Mouse (Mus musculus) lung, embryonic 15.5 days (tissue): ENCODE measurements around the gene Nxf1. TPM values are rescaled to one million over a fixed set of nuclear protein-coding genes. Genes with fewer than 3 reads are reported as not detected.

ENCODE experiments used
- ATAC-seq: fragments of 200-750 bp; cut with Nextera tagmentation; 2 replicates; pipeline ENCODE4 v1.8.0; 2017; ENCODE audit warnings: moderate number of reproducible peaks, borderline replicate concordance; ENCODE audit not compliant: low FRiP score, low TSS enrichment; ENCODE audit errors: extremely low read depth
- H3K27ac ChIP-seq: fragments of 300-500 bp; sonication (generic); 2 replicates; pipeline ENCODE4 v1.5.1; 2015; ENCODE audit warnings: moderate library complexity, mild to moderate bottlenecking, inconsistent platforms
- H3K27me3 ChIP-seq: fragments of 300-500 bp; sonication (generic); 2 replicates; pipeline ENCODE4 v1.6.1; 2015; ENCODE audit warnings: inconsistent platforms
- H3K36me3 ChIP-seq: fragments of 300-500 bp; sonication (generic); 2 replicates; pipeline ENCODE4 v1.6.1; 2015; ENCODE audit warnings: inconsistent platforms
- H3K4me1 ChIP-seq: fragments of 300-500 bp; sonication (generic); 2 replicates; pipeline ENCODE4 v1.6.1; 2015; ENCODE audit warnings: inconsistent platforms
- H3K4me2 ChIP-seq: fragments of 300-500 bp; sonication (generic); 2 replicates; pipeline ENCODE4 v1.6.1; 2015; ENCODE audit warnings: inconsistent platforms, mild to moderate bottlenecking, moderate library complexity
- H3K4me3 ChIP-seq: fragments of 300-500 bp; sonication (generic); 2 replicates; pipeline ENCODE4 v1.5.1; 2015; ENCODE audit warnings: mild to moderate bottlenecking, inconsistent platforms
- H3K9ac ChIP-seq: fragments of 300-500 bp; sonication (generic); 2 replicates; pipeline ENCODE4 v1.6.1; 2015; ENCODE audit warnings: inconsistent platforms
- H3K9me3 ChIP-seq: fragments of 300-500 bp; sonication (generic); 2 replicates; pipeline ENCODE4 v1.6.1; 2016; ENCODE audit warnings: inconsistent platforms
- WGBS: fragments of 180-500 bp; shearing (Covaris S2); methylation state at CpG from one replicate; pipeline ENCODE4 v1.1.7; 2015; 5-methylcytosine and 5-hydroxymethylcytosine counted together
- polyA plus RNA-seq: library from polyadenylated mRNA; unstranded; fragments of >200 nt; fragmentation: Nextera tagmentation; extraction: Ambion mirVana; gene quantifications from 2 replicates; pipeline ENCODE4 v1.2.1, GENCODE M21; 2015

The Nxf1 gene
- polyA plus RNA-seq, 1 experiment from 2014 or later, result 198 TPM

DNA sequence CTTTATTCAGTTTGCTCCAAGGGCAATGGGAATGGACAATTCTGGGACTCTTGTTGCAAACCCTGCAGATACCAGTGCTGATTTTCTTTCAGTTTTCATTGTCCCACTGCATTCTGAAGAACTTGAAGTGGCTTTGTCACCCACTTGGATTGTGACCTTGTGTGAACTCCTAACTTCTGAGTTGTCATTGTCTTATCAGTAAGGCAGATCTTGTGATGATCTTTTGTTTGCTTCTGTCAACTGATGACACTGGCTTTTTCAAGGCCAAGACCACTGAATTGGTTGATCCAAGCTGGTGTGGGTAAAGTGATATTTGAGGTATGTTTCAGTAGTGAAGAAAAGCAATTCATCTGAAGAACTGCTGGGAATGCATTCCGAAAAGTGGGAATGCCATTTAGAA is 11.5 kb upstream of the Nxf1 start:
- Histone ChIP-seq H3K27ac (no peak overlapping the region), H3K4me2 (no peak overlapping the region), H3K4me1 (peaks cover 19% of the 10 kb centered on the region), H3K4me3 (no peak overlapping the region), H3K27me3 (no peaks in the 10 kb centered on the region), H3K9ac (no peak overlapping the region), H3K36me3 (peaks cover 80% of the 10 kb centered on the region), H3K9me3 (no peaks in the 10 kb centered on the region)
- WGBS, result 94% methylated on average over 1 of the region's 1 CpGs
- no peak for ATAC-seq

DNA sequence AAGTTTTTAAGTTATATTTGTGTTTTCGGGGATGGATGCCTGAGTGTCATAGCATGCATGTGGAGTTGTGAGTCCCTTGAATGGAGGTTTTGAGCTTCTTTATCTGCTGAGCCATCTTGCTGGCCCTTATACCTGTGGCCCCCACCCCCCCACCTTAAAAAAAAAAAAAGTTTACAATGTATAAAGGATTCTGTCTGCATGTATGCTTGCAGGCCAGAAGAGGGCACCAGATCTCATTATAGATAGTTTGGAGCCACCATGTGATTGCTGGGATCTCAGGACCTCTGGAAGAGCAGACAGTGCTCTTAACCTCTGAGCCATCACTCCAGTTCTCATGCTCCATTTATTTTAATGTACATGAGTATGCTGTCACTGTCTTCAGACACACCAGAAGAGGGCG is 9.5 kb upstream of the Nxf1 start:
- Histone ChIP-seq H3K4me3 (no peak overlapping the region), H3K4me2 (no peak overlapping the region), H3K27me3 (no peaks in the 10 kb centered on the region), H3K36me3 (peaks cover 96% of the 10 kb centered on the region), H3K9me3 (no peaks in the 10 kb centered on the region), H3K9ac (no peak overlapping the region), H3K4me1 (peaks cover 10% of the 10 kb centered on the region), H3K27ac (no peak overlapping the region)
- ATAC-seq, result no peak
- 62% methylated on average over 2 of the region's 2 CpGs for WGBS

DNA sequence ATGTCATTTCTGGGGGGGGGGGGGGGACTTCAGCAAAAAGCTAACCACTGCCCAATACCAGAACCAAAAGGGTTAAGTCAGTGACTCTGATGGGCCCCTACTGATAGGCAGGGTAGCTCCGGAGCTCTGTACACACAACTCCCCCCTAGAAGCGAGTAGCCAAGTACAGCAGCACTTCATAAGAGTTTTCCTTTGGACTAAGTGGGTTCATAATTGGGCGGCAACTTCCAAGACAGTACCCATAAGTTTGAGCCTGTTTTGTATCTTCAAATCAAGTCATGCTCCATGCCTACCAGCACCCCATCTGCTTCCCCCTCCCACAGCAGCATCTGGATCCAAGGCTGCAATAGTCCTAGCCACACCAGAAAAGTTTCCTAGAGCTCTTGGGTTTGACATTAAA is 1.2 kb upstream of the Nxf1 start:
- 51% methylated on average over 3 of the region's 3 CpGs for WGBS
- peak overlapping the region; percentile 60 for H3K4me2 ChIP-seq
- ATAC-seq, result no peak
- peaks cover 44% of the 10 kb centered on the region for H3K36me3 ChIP-seq
- no peak overlapping the region for H3K27ac ChIP-seq
- H3K9ac ChIP-seq, result no peak overlapping the region
- peak overlapping the region; percentile 67 for H3K4me3 ChIP-seq
- no peaks in the 10 kb centered on the region for H3K9me3 ChIP-seq
- H3K27me3 ChIP-seq, result no peaks in the 10 kb centered on the region
- H3K4me1 ChIP-seq, result peaks cover 20% of the 10 kb centered on the region

DNA sequence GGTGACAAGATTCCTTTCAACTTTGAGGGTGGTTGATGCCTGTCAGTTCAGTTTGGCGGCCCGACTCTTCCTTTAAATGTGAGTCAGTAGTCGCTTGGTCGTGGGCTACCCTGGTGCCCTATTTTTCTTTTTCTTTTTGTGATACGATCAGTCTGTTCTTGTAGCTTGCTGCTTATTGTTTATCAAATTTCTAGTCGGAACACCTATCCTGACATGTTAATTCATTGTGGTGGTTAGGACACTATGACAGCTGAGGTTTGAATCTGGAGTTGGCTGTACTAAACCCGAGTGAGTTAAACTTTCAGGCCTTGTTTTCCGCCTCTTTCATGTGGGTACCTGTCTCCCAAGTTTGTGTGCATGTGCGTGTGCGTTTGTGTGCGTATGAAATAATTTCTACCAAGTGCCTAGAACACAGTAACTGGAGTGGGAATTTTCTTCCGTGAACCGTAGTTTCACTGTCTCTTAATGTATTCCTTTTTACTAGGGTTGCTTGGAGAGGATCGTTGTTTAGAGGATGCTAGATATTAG is 662 bp downstream of the Nxf1 start:
- peak overlapping the region; percentile 83 for H3K9ac ChIP-seq
- 4% methylated on average over 14 of the region's 14 CpGs for WGBS
- H3K4me2 ChIP-seq, result peak overlapping the region; percentile 66
- H3K27me3 ChIP-seq, result no peaks in the 10 kb centered on the region
- H3K4me1 ChIP-seq, result peaks cover 20% of the 10 kb centered on the region
- peak overlapping the region; percentile 67 for H3K4me3 ChIP-seq
- peak overlapping the region; percentile 87 for H3K27ac ChIP-seq
- ATAC-seq, result no peak
- H3K36me3 ChIP-seq, result peaks cover 28% of the 10 kb centered on the region
- no peaks in the 10 kb centered on the region for H3K9me3 ChIP-seq

DNA sequence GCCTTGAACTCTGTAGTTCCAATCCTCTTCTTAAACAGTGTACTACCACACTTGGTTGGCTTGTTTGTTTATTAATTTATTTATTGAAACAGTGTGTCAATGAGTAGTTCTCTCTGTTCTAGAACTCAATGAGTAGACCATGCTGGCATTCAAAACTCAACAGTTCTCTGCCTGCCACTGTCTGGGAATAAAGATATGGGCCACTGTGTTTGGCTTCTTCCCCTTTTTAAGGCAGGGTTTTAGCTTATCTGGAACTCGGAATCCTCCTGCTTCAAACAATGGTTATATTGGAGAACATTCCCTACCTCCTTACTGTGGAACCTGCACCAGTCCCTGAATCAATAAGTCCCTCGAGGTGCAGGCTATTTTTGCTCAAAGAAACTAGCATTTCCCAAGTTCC is 2.0 kb downstream of the Nxf1 start:
- Histone ChIP-seq H3K27me3 (no peaks in the 10 kb centered on the region), H3K27ac (no peak overlapping the region), H3K4me2 (peak overlapping the region; percentile 66; the same call in 1 of the 2 replicates), H3K4me3 (0 out of 2 replicates have a peak overlapping the region, but pooled peaks have one; percentile 67), H3K4me1 (peaks cover 20% of the 10 kb centered on the region), H3K36me3 (peaks cover 29% of the 10 kb centered on the region), H3K9me3 (no peaks in the 10 kb centered on the region), H3K9ac (no peak overlapping the region)
- WGBS, result 84% methylated on average over 2 of the region's 2 CpGs
- ATAC-seq, result no peak

DNA sequence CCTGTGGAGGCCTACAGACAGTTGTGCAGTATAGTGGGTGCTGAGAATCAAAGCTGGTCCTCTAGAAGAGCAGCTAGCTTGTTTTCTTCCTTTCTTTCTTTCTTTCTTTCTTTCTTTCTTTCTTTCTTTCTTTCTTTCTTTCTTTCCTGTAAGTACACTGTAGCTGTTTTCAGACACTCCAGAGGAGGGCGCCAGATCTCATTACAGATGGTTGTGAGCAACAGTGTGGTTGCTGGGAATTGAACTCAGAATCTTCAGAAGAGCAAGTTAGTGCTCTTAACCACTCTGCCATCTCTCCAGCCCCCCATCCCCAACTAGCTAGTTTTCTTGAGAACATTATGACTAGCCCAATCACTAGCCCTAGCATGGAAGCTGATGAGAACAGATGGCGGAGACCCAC is 3.9 kb downstream of the Nxf1 start:
- H3K36me3 ChIP-seq, result peaks cover 34% of the 10 kb centered on the region
- H3K9me3 ChIP-seq, result no peaks in the 10 kb centered on the region
- no peak overlapping the region for H3K9ac ChIP-seq
- H3K4me1 ChIP-seq, result peaks cover 15% of the 10 kb centered on the region
- WGBS, result 91% methylated on average over 2 of the region's 2 CpGs
- no peak overlapping the region for H3K4me2 ChIP-seq
- H3K27ac ChIP-seq, result no peak overlapping the region
- H3K27me3 ChIP-seq, result no peaks in the 10 kb centered on the region
- H3K4me3 ChIP-seq, result no peak overlapping the region
- no peak for ATAC-seq

DNA sequence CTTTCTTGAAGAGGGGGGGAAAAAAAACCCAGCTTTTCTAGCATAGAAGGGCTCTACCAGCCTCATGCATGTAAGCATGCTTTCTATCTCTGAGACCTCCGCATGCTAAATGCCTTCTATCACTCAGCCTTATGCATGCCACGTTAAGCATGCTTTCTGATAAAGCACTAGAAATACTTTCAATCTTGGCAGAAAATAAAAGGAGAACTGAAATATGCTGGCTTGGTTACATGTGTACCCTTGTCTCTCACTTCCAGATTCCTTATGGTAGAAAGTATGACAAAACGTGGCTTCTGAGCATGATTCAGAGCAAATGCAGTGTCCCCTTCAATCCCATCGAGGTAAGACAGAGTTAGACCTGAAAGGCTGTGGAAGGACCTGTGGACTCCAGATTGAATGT is 6.4 kb downstream of the Nxf1 start:
- H3K4me3 ChIP-seq, result no peak overlapping the region
- no peaks in the 10 kb centered on the region for H3K9me3 ChIP-seq
- ATAC-seq, result no peak
- H3K4me2 ChIP-seq, result no peak overlapping the region
- peaks cover 8% of the 10 kb centered on the region for H3K4me1 ChIP-seq
- no peak overlapping the region for H3K27ac ChIP-seq
- 89% methylated on average over 4 of the region's 4 CpGs for WGBS
- H3K27me3 ChIP-seq, result no peaks in the 10 kb centered on the region
- H3K9ac ChIP-seq, result no peak overlapping the region
- H3K36me3 ChIP-seq, result peaks cover 59% of the 10 kb centered on the region

DNA sequence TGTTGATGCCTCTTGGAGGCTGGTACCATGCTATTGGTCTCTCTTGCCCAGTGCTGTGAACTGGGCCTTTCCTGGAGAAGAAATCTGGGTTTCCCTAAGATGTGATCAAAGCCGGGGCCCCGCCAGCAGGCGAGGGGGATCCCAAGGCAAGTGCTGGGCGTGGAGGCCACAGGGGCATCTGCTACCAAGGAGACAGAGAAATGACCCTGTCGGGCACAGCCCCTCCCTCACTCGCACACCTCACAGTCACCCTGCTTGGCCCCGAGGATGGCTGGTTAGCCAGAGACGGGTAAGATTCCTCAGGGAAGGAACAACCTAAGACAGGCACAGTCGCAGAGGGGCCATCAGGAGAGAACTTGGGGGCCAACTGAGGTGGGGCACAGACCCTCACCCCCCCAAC is 8.7 kb downstream of the Nxf1 start:
- peaks cover 78% of the 10 kb centered on the region for H3K36me3 ChIP-seq
- WGBS, result 96% methylated on average over 9 of the region's 9 CpGs
- H3K4me2 ChIP-seq, result no peak overlapping the region
- H3K4me3 ChIP-seq, result no peak overlapping the region
- H3K9me3 ChIP-seq, result no peaks in the 10 kb centered on the region
- no peak overlapping the region for H3K9ac ChIP-seq
- no peak for ATAC-seq
- H3K27ac ChIP-seq, result no peak overlapping the region
- H3K4me1 ChIP-seq, result peaks cover 4% of the 10 kb centered on the region; the same call in 1 of the 2 replicates
- no peaks in the 10 kb centered on the region for H3K27me3 ChIP-seq

DNA sequence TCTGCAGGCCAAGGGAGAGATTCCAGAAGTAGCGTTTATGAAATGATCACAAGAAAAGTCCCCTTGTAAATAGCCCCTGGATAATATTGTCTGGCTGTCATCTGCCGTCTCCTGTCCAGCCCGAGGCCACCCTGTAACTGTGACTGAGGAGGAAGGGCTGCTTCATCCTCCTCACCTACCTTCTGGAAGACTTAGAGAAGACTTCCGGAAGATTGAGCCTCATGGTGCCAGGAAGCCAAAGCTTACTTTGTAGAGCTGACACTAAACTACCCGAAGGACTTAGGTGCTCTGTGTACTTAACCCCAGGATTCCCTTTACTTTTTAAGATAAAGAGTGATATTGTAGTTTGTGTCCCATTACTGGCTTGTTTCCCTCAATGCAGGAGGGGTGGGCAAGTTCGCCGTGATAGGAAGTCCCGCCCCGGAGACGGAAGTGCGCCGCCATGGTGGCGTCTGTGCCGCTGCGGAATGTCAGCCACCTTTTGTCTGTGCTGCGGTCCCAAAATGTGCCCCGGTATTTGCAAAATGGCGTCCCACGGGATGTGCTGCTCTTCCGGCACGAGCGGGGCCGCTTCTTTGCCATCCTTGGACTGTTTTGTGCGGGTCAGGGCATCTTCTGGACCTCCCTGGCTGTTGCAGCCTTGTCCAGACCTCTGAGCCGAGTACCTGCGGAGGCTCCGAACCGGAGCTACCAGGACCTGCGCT is 13.8 kb downstream of the Nxf1 start, which contains the start of gene Tmem223:
TSS of gene Tmem223 (plus strand) at position 430 of the 704 bp plus-strand sequence.
- H3K36me3 ChIP-seq, result peaks cover 52% of the 10 kb centered on the region
- H3K9me3 ChIP-seq, result no peaks in the 10 kb centered on the region
- H3K4me3 ChIP-seq, result peak within 1 kb of the TSS; percentile 84
- WGBS, result 19% methylated on average over 29 of the region's 29 CpGs
- ATAC-seq, result peak; percentile 44; the same call in 1 of the 2 replicates
- peak within 1 kb of the TSS; percentile 95 for H3K9ac ChIP-seq
- peak within 1 kb of the TSS; percentile 89 for H3K27ac ChIP-seq
- peaks cover 31% of the 10 kb centered on the region for H3K4me1 ChIP-seq
- no peaks in the 10 kb centered on the region for H3K27me3 ChIP-seq
- peak within 1 kb of the TSS; percentile 59 for H3K4me2 ChIP-seq

DNA sequence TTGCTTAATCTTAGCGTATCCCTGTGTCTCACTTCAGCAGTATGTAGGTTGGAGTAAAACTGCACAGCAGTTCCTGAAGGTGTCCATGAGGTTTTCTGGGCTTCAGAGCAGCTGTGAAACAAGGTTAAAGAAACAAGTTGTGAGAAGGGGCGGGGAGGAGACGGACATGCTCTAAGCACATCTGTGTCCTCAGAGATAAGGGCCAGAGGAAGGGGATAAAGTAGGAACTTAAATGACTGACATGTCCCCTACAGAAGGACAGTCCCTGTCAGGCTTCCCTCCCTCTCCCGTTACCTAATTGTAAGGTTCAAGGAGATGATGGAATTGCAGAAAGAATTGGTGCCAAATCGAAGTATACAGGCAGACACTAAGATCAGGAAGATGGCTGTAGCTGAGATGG is 16.1 kb downstream of the Nxf1 start:
- peaks cover 32% of the 10 kb centered on the region for H3K36me3 ChIP-seq
- peak overlapping the region; percentile 93 for H3K9ac ChIP-seq
- no peaks in the 10 kb centered on the region for H3K27me3 ChIP-seq
- no peaks in the 10 kb centered on the region for H3K9me3 ChIP-seq
- ATAC-seq, result no peak
- peak overlapping the region; percentile 87 for H3K4me2 ChIP-seq
- WGBS, result 65% methylated on average over 5 of the region's 5 CpGs
- peak overlapping the region; percentile 67 for H3K4me3 ChIP-seq
- peak overlapping the region; percentile 99; the same call in 1 of the 2 replicates for H3K27ac ChIP-seq
- peaks cover 32% of the 10 kb centered on the region for H3K4me1 ChIP-seq

DNA sequence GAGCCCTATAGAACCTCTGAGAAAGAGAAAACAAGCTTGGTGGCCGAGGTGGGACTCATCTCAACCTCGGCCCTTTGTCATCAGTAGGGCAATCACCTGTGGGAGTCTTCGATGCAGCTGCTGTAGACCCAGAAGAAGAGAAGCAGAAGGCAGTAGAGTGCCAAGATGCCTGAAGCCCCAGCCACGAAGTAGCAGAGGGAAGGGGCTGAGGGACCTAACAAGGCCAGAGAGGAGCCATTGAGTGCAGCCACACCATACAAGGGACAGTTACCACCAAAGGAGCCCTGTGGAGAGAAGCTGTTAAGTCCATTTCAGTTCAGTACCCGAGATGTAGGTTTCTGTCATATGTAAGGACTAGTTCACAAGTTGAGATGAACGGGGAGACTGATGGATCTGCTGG is 16.5 kb downstream of the Nxf1 start:
- H3K27me3 ChIP-seq, result no peaks in the 10 kb centered on the region
- H3K27ac ChIP-seq, result peak overlapping the region; percentile 99
- 42% methylated on average over 6 of the region's 6 CpGs for WGBS
- H3K9me3 ChIP-seq, result no peaks in the 10 kb centered on the region
- no peak for ATAC-seq
- H3K9ac ChIP-seq, result peak overlapping the region; percentile 93
- H3K4me2 ChIP-seq, result peak overlapping the region; percentile 87
- H3K36me3 ChIP-seq, result peaks cover 30% of the 10 kb centered on the region
- peak overlapping the region; percentile 67 for H3K4me3 ChIP-seq
- H3K4me1 ChIP-seq, result peaks cover 32% of the 10 kb centered on the region

DNA sequence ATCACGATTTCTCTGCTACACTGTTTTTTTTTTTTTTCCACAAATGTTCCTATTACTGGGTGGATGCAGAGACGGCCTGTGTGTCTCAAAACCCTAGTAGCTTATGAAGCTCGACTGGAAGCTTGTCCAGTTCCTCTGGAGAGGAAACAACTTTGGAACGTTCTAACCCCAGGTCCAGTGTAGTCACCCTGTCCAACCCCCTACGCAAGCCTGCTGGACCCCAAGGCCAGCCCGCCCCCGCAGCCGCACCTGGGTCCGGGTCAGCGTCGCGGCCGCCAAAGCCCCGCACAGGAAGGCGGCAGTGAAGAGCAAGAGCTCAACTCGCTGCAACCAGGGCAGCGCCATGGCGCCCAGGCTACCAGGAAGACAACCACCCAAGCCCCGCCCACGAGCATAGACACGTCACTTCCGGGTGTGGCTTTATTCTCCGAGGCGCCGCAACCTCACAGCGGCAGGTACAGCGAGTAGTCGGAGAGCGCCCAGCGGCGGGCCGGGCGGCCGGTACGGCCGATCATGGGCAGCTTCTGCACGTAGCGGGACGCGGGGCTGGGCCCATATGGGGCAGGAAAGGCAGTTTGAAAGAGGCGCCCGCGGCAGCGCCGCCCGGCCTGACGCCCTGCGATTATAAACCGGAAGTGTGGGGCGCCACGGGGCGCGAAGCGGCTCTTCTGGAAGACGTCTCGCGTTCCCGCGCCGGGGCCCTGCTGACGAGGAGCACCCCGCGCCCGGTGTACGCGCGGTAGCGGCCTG is 17.4 kb downstream of the Nxf1 start, which contains the start of gene Tmem179b:
TSS of gene Tmem179b (minus strand) at position 382 of the 750 bp plus-strand sequence.
- H3K4me1 ChIP-seq, result peaks cover 32% of the 10 kb centered on the region
- peak within 1 kb of the TSS; percentile 93 for H3K9ac ChIP-seq
- peak within 1 kb of the TSS; percentile 87 for H3K4me2 ChIP-seq
- no peaks in the 10 kb centered on the region for H3K9me3 ChIP-seq
- H3K27ac ChIP-seq, result peak within 1 kb of the TSS; percentile 99
- peaks cover 26% of the 10 kb centered on the region for H3K36me3 ChIP-seq
- H3K27me3 ChIP-seq, result no peaks in the 10 kb centered on the region
- ATAC-seq, result peak; percentile 92
- WGBS, result under 1% methylated on average over 63 of the region's 68 CpGs
- peak within 1 kb of the TSS; percentile 67 for H3K4me3 ChIP-seq
